Mouse (Mus musculus) liver, embryonic 14.5 days (tissue): Measurements from ENCODE around the gene Ubxn2a.

Source experiments
- CTCF ChIP-seq: IDR thresholded peaks from 2 replicates; pipeline ENCODE4 v1.5.1; 2016; ENCODE audit warnings: antibody characterized with exemption, low read depth, control low read depth
- EP300 ChIP-seq: IDR thresholded peaks from 2 replicates; pipeline ENCODE4 v1.6.1; 2016; ENCODE audit warnings: antibody characterized with exemption, low read depth

DNA sequence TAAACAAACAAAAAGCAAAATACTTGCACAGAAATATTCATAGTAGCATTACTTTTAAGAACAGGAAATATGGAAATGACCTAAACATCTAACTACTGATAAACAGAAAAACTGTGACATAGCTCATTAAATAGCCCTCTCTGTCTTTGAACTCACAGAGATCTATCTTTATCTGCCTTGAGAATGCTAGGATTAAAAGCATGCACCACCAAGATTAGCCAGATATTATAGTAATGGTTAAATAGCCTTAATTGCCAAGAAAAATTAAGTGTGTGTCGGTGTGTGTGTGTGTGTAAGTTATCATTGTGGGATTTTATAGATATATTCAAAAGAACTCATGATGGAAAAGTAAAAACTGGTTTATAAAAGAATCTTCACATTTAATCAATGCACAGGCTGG lies 17.6 kb downstream of the Ubxn2a start:
- TF ChIP-seq CTCF = no peak
- TF ChIP-seq EP300 = 0 out of 2 replicates have a peak, but pooled peaks have one; percentile 8
